Mouse (Mus musculus) left cerebral cortex, adult 11 months (tissue): ENCODE measurements at regions not wholly inside any gene's neighbourhood (a gene's known extent, or its start where the extent isn't known, plus 50 kb on each side); places are given as distances from the start of the nearest gene placed in this dataset.
A peak's percentile ranks its signal among the peaks of the same experiment; 100 is the strongest.

Experiments used
- DNase-seq: peaks from one replicate; pipeline ENCODE4 v3.0.0; 2022; ENCODE audit warnings: low spot score

GRCm38 (mm10) chr3:41857446-41857845 lies 115.0 kb downstream of the D3Ertd751e start:
- DNase-seq: no peak

DNA sequence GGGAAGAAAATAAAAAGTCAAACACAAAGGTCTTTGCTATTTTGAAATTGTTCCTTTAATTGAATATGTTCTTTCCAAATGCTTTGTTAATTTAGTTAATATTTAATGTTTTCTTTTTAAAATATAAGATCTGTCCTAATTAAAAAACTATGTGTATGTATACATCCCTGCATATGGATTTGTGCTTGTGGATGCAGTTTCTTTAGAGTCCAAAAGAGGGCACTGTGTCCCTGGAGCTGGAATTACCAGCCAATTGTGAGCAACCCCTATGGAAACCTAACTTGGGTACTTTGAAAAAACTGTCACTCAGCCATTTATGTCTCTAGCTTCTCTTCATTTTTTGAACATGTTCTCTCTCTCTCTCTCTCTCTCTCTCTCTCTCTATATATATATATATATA lies 120.3 kb downstream of the D3Ertd751e start:
- no peak for DNase-seq

- no peak for DNase-seq
Measured at GRCm38 (mm10) chr3:41908952-41909351, 166.5 kb downstream of the D3Ertd751e start.

- no peak for DNase-seq
Measured at GRCm38 (mm10) chr3:41913190-41913589, 170.8 kb downstream of the D3Ertd751e start.

DNA sequence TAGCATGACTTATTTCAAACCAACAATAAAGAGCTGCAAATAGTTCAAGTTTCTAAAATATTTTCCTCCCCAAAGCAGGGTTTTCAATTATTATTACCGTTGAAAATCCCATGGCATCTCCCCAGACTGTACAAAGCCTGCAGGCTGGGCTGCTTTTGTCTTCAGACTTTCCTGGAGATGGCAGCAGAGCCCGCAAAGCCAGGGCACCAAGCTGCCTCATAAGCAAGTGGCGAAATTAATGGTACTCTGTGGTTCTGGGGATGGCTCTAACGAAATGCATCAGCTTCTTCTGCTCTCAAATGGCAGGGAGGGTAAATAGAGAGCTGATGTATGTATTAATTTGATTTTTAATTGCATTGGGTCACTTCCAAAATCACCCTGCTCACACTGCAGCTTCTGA lies 197.4 kb downstream of the D3Ertd751e start:
- DNase-seq: no peak

GRCm38 (mm10) chr3:41942964-41943363 lies 200.6 kb downstream of the D3Ertd751e start:
- no peak for DNase-seq

DNA sequence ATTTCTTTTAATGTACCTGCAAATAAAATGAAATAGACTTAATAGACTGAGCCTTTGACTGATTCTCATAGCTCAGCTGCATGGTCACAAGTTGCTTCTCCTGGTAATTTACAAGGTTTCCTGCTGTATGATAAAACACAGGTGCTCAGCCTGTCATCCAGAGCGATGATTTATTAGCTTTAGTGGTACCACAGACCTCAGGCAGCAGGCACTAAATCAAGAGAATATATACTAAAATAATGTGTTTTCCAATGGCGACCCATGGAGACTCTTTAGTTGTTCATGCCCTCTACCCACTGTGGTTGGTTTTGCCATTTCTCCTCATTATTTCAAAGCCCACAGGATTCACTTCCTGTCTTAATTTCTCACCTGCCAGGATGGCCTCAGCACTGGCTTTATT lies 207.0 kb downstream of the D3Ertd751e start:
- no peak for DNase-seq

GRCm38 (mm10) chr3:41957385-41957784 lies 215.0 kb downstream of the D3Ertd751e start:
- DNase-seq: no peak

DNA sequence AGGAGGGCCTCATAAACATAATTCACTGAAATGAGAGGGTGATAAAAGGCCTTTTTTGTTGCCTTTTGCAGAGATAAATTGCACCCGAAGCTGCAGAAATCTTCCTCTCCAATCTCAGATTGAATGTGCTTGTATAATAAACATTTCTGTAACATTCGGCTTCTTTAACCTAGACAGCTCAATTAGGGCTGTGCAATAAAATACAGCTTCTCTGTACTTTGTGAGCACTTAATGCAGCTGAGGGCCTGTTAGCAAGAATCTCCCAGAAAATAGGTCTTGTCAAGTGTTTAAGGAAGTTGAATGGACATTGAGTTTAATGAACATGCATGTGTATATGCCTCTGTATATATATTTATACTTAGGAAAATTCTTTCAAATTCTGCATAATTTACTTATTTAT lies 217.8 kb downstream of the D3Ertd751e start:
- DNase-seq: no peak

DNA sequence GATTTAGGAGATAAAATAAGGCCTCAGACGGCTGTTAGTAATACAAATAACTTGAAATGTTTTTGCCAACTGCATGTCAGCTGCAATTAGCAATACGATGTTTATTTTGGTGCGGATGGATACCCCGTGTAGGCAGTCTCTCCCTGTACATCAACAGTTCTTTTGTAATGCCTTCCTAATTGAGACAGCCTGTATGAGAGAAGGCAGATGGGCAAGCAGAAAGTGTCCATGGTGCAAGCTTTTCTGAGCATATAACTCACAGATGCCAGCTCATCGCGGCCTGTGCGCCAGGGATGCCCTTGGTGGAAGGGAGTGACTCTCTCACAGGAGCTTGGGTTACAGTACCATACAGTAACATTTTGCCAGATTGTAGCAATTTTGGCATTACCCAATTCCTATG lies 220.5 kb downstream of the D3Ertd751e start:
- no peak for DNase-seq

DNA sequence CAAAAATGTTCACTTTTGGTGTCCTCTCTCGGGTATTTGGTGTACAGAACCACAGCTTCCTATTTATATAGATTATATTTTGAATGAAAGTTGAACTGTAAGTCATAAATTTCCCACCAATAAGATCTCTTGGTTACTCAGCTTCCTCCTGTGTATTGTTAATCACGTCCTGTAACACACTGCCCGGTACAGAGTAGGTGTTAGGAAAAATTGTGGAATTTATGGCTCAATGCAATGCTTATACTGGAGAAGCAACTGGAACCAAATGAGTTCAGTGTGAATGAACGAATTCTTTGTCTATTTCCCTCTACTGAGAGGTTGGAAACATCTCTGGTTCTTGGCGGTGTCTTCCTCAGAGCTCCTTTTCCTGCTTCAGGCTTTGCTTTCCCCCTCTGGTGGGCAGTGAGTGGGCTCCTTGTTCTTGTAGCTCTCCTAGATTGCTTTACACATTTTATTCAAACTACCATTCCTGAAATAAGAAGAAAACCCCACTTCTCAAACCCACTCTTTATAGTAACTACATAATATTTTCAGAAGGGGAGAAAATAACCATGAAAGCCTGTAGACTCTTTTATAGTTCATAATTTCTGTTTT lies 264.4 kb downstream of the D3Ertd751e start:
- no peak for DNase-seq

DNA sequence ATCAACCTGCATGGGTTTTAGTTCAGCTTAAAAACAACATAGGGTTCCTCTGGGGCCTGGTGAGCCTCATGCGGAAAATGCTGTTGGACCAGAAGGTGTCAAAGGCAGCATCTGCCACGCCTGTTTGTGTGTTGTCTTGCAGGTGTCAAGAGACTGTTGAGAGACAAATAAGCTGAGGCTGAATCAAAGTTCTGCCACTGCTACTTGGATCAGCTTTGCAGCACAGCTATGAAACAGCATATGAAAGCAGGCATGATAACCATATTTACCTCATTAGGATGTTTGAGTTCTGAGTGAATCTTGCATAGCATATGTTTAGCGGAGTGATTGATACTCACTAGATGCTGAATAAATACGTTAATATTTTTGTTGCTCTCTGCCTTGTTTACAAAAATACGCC lies 280.8 kb downstream of the D3Ertd751e start:
- DNase-seq: no peak

GRCm38 (mm10) chr3:42039632-42040031 lies 297.2 kb downstream of the D3Ertd751e start:
- no peak for DNase-seq

DNA sequence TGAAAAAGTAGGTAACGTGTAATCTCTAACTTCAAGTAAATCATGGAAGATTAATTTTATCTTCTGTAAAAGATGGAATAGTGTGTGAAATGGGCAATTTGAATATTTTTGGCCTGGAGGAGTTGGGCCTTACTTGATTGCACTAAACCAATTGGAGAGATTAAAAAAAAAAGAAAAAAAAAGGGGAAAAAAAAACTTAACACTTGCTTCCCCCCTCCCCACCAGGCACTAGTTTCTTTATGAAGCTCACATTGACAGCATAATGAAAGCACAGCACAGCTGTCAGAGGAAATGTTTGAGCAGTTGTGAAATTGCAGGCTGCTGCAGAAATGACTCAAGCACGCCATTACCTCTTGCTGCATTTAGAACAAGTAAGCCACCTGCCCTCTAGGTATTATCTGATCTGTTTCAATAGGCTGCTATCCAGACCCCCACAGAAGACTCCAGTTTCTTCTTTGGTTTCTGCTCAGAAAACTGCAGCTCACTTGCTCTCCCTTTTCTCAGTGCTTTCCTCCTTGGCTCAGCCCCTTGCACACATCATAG lies 297.9 kb downstream of the D3Ertd751e start:
- DNase-seq: no peak

GRCm38 (mm10) chr3:42040959-42041358 lies 298.5 kb downstream of the D3Ertd751e start:
- no peak for DNase-seq

DNA sequence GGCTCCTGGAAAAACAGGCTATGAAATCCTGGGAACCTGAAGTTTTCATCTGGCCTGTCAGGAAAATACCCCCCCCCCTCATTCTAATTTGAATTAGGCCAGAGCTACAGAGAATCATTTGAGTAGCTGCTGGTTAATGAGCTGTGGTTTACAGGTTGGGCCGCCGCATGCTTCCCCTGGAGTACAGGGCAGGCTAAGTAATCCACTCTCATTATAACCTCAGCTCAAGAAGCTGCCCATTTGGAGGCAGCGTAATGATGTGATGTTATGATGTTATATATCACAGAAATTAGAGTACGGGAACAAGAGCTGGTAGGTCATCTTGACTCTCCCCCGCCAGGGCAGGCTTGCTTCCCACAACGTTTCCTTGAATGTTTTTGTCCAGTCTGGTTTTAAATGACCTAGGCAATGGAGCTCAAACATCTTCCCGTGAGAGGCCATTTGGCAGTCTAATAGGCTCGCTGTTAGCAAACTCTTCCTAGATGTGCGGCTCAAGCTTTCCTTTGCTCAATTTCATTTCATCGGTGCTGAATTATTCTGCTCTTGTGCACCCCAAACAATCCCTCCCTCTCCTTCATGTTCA lies 315.0 kb downstream of the D3Ertd751e start:
- no peak for DNase-seq

- DNase-seq: no peak
Measured at GRCm38 (mm10) chr3:42065093-42065935, 322.9 kb downstream of the D3Ertd751e start.

DNA sequence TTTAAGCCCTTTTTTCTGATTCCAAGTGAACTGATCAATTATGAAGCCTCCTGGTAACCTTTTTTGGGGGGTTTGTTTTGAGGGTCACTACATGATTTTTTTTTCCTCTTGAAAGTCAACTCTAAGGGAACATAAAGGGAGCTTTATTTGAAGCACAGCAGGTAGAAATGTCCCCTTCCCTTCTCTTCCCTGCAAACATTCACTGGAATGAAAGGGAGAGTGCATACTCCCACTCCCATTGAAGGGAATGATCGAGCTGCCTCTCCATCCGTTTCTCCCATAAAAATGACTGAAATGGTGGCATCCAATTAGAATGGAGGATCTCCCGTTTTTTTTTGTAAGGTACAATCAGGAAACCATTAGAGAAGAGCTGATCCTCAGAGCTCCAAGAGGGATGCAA lies 323.6 kb downstream of the D3Ertd751e start:
- no peak for DNase-seq

- no peak for DNase-seq
Measured at GRCm38 (mm10) chr3:42067036-42067435, 324.6 kb downstream of the D3Ertd751e start.

GRCm38 (mm10) chr3:42074532-42075287 lies 332.3 kb downstream of the D3Ertd751e start:
- DNase-seq: no peak

- peak; percentile 62 for DNase-seq
Measured at GRCm38 (mm10) chr3:42110976-42111847, 368.8 kb downstream of the D3Ertd751e start.
